Mouse (Mus musculus) liver, adult 2 months (tissue): ENCODE data around the gene Hoxd12.

Experiments
- CTCF ChIP-seq: fragments of 200-500 bp; IDR thresholded peaks from 2 replicates; pipeline ENCODE4 v1.5.1; 2011; ENCODE audit warnings: low read depth, low read length, control low read depth
- POLR2A ChIP-seq: fragments of 200-500 bp; IDR thresholded peaks from 2 replicates; pipeline ENCODE4 v1.6.1; 2011; ENCODE audit warnings: low read length, control low read depth; ENCODE audit not compliant: insufficient read depth; ENCODE audit errors: extremely low read depth

DNA sequence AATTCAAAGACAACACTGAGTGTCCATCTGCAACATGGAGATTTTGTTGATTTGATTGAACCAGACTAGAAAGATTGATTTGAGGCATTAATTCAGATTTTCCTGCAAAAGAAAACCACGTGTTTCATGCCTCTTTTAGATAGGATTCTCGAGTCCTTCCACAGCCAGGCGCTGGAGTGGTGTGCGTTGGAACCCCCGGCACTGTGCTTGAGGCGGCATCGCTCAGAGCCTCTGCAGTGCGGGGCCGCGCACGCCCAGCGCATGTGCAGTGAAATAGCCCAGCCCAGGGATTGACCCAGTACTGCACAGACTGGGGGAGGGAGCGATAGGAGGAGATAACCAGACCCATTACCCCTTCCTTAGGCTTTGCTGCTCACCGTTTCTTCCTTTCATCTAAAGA is 40.1 kb downstream of the Hoxd12 start:
- no peak for TF ChIP-seq CTCF
- no peak for TF ChIP-seq POLR2A
